Mouse (Mus musculus) splenic B cell, adult 2 months (primary cell): Measurements from ENCODE around the gene Acsm3.

Experiments used
- DNase-seq: peaks from one replicate; pipeline ENCODE4 v3.0.0-alpha.2; 2011; ENCODE audit warnings: low read depth, low spot score
- H3K27me3 ChIP-seq: 2 replicates; pipeline ENCODE4 v1.6.1; 2012; ENCODE audit warnings: mild to moderate bottlenecking, low read length, moderate library complexity, mixed read lengths; ENCODE audit not compliant: control insufficient read depth, poor library complexity, insufficient read depth, severe bottlenecking
- H3K36me3 ChIP-seq: 2 replicates; pipeline ENCODE4 v1.6.1; 2012; ENCODE audit warnings: mild to moderate bottlenecking, low read length, moderate library complexity, mixed read lengths; ENCODE audit not compliant: control insufficient read depth, poor library complexity, insufficient read depth, severe bottlenecking

Gene Acsm3

DNA sequence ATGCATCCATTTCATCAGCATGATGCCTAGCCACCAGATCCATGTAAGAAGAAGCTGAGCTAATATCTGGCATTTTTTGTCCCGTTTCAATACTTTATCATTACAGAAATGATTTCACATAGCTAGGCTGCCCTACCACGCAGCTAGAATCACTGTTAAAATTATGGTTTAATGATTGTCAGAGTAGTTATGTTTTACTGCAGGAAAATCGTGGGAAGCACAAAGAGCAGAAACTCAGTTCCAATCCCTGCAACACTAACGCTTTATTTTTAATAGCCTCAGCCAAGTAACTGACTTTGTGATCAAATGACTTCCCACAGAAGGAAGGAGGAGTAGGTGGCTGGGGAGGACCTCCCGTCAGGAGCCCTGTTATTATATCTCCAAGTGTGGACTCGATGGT, 6.3 kb downstream of the Acsm3 start:
- H3K36me3 ChIP-seq = no peaks in the 10 kb centered on the region
- DNase-seq = no peak

DNA sequence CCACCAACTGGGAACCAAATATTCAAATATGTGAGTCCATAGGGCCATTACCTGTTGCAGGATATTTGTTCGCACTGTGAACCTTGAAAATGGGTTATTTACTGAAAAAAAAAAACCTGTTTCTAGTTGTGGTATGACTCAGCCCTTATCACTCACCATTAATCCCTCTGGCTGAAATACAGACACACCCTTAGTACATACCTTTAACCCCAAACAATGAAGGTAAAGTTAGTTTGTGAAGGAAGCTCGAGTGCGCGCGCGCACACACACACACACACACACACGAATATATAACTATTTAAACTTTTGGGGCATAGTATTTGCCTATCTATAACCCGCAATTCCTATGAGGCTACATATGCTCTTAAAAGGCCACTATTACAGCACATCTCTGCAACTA, 9.2 kb downstream of the Acsm3 start:
- H3K36me3 ChIP-seq = no peaks in the 10 kb centered on the region
- H3K27me3 ChIP-seq = no peaks in the 10 kb centered on the region
- DNase-seq = no peak

More for the DNA sequence above, 6.3 kb downstream of the Acsm3 start:
- H3K27me3 ChIP-seq = no peaks in the 10 kb centered on the region

DNA sequence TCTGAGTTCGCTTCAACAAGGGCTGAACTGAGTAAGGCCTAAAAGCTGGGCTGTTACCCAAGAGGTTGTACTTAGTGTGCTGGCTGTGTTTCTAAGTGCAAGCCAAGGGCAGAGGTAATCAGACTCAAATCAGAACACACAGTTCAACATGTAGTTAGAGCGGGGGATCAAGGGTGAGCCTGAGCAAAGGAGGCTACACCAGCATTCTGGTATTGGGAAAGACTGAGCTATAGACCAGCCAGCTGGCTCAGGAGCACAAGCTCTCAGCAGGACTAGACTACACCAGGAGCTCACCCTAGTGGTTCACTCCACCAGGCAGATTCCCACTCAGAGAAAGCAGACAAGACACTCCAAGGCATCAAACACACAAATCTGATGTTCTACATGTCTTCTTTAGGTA, 22.7 kb downstream of the Acsm3 start:
- Histone ChIP-seq H3K36me3 (0 out of 2 replicates have a peak, but pooled peaks cover 3% of the 10 kb centered on the region), H3K27me3 (no peaks in the 10 kb centered on the region)
- no peak for DNase-seq

DNA sequence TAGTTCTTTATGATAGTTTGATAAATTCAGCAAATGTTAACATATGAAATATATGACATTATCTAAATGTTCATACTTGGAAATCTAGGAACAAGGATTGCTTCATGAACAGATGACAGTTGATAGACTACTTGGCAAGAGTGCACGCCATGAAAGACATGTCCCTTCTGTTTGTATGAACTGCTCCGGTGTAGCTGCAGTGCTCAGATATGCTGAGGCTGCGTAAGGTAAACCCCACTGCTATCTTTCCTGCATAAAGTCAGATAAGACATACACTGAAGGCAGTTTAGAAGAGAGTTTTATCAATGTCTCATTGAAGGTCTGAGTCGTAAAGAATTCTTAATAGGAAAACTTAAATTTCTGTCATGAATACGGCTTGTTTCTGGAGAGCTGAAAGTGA, 24.2 kb downstream of the Acsm3 start:
- Histone ChIP-seq H3K27me3 (no peaks in the 10 kb centered on the region), H3K36me3 (0 out of 2 replicates have a peak, but pooled peaks cover 3% of the 10 kb centered on the region)
- DNase-seq = no peak

- peak; percentile 62 for DNase-seq
- H3K27me3 ChIP-seq = no peaks in the 10 kb centered on the region
- H3K36me3 ChIP-seq = 0 out of 2 replicates have a peak, but pooled peaks cover 3% of the 10 kb centered on the region
Measured at GRCm38 (mm10) chr7:119789024-119789423, 28.3 kb downstream of the Acsm3 start.

DNA sequence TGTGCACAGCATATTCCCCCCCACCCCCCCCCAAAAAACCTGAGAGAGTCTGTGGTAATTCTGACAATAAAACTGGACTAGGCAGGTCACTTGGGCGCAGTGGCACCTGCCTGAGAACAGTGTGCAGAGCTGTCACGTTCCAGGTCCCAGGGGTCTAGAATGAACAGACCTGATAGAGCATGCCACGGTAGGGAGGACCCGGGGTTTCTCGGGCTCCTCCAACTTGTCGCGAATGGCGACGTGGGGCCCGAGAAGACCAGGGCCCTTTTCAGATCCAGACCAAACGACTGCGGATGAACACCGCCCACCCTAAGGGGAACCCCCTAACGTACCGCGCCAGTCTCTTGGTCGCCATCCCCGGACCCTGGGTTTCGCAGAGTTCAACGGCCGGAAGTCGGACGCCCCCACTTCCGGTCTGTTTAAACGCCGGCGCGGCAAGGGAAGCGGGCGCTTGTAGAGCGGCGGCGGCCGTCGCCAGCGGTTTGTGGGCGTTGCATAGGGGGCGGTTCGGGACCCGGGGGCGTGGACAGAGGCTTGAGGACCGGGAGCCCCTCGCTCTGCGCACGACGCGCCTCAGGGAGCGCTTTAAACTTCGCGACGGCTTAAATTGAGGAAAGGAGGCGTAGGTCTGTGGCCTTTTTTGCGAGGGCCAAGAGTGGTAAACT, 33.0 kb downstream of the Acsm3 start, which contains the start of the genes Rexo5 and Eri2:
Rexo5 (plus strand) TSS at position 421 of the 665 bp plus-strand sequence.
Eri2 (minus strand) TSS at position 473 of the 665 bp plus-strand sequence.
- H3K36me3 ChIP-seq = no peaks in the 10 kb centered on the region
- DNase-seq = peak; percentile 84
- no peaks in the 10 kb centered on the region for H3K27me3 ChIP-seq

DNA sequence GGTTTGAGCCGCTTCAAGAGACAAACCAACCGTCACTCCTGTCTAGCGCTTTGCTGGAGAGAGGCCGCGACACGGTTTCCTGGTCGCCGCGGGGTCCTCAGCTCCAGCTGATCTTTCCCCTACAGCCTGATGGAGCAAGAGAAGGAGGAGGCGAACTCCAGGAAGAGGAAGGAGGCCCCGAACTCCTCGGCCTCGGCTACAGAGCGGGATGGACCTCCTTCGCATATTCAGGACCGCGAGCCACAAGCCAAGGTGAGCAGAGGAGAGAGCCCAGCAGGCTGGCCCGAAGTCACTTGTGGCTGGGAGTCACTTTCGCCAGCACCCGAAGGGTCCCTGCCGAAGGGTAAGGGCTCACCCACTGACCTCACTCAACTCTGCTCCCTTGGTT, 33.5 kb downstream of the Acsm3 start:
- H3K27me3 ChIP-seq = no peaks in the 10 kb centered on the region
- DNase-seq = no peak

GRCm38 (mm10) chr7:119795311-119795710, 34.6 kb downstream of the Acsm3 start:
- no peaks in the 10 kb centered on the region for H3K36me3 ChIP-seq
- H3K27me3 ChIP-seq = no peaks in the 10 kb centered on the region
- no peak for DNase-seq

More for the DNA sequence above, 33.5 kb downstream of the Acsm3 start:
- H3K36me3 ChIP-seq = no peaks in the 10 kb centered on the region

DNA sequence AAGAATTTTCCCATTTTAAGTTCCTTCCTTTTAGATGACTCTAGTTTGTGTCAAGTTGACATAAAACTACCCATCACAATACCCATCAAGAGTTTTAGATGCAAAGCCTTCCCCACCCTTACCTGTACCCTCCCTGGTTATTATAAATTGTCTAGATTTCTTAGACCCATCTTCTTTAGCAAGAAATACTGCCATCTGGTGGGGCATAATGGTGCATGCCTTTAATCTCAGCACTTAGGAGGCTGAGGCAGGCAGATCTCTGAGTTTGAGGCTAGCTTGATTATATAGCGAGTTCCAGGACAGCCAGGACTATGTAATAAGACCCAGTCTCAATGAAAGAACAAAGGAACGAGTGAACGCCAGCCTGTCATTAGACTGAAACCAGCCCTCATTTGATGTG, 39.8 kb downstream of the Acsm3 start:
- DNase-seq = peak; percentile 50
- Histone ChIP-seq H3K27me3 (no peaks in the 10 kb centered on the region), H3K36me3 (no peaks in the 10 kb centered on the region)

DNA sequence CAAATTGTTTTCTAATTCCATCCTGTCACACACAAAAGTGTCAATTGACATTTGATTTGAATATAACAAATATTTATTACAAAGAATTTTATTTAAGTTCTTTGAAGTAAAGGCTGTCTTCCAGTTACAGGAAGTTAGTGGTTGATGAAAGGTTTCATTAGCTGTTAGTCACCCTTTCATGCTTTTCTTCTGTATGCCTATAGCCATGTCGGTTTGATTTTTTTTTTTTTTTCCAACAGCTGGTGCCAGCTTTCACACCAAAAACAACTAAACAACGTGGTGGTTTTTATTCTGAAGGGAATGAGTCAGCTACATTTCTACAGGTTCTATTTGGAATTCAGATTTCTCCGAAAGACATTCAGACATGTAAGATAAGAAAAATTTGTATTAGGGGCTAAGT, 40.3 kb downstream of the Acsm3 start:
- no peak for DNase-seq
- H3K27me3 ChIP-seq = no peaks in the 10 kb centered on the region
- no peaks in the 10 kb centered on the region for H3K36me3 ChIP-seq

DNA sequence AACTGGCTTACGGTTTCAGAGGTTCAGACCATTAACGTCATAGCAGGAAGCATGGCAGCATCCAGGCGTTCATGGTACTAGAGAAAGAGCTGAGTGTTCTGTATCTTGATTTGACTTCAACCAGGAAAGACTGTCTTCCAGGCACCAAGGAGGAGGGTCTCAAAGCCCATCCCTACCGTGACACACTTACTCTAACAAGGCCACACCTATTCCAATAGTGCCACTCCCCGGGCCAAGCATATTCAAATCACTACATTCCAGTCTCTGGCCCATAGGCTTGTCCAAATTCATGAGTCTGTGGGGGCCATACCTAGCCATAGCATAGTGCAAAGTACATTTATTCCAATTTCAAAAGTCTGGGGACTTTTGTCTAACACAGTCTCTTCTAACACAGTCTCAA, 46.7 kb downstream of the Acsm3 start:
- peaks cover 2% of the 10 kb centered on the region; the same call in 1 of the 2 replicates for H3K36me3 ChIP-seq
- DNase-seq = no peak
- H3K27me3 ChIP-seq = no peaks in the 10 kb centered on the region

- H3K27me3 ChIP-seq = no peaks in the 10 kb centered on the region
- DNase-seq = no peak
- H3K36me3 ChIP-seq = peaks cover 2% of the 10 kb centered on the region; the same call in 1 of the 2 replicates
Measured at GRCm38 (mm10) chr7:119808723-119809122, 48.0 kb downstream of the Acsm3 start.

- Histone ChIP-seq H3K36me3 (no peaks in the 10 kb centered on the region), H3K27me3 (no peaks in the 10 kb centered on the region; the same call in 1 of the 2 replicates)
- no peak for DNase-seq
Measured at GRCm38 (mm10) chr7:119835371-119835770, 74.6 kb downstream of the Acsm3 start.

DNA sequence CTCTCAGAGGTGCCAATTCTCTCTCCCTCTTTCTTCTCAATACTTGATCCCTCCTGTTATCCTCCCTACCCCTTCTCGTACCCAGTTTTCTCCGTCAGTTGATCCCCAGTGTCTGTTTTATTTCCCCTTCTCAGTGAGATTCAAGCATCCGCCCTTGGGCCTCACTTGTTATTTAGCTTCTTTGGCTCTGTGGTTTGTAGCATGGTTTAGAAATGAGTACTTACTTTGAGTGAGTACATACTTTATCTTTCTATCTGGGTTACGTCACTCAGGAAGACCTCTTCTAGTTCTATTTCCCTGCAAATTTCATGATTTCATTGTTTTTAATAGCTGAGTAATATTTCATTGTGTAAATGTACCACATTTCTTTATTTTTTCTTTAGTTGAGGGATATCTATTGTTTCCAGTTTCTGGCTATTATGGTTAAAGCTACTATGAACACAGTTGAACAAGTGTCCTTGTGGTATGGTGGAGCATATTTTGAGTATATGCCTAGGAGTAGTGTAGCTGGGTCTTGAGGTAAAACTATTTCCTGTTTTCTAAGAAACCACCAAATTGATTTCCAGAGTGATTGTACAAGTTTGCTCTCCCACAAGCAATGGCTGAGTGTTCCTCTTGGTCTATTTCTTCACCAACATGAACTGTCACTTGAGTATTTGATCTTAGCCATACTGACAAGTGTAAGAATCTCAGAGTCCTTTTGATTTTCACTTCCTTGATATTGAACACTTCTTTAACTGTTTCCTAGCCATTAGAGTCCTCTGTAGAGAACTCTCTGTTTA, 75.5 kb downstream of the Acsm3 start:
- DNase-seq = no peak
- Histone ChIP-seq H3K27me3 (no peaks in the 10 kb centered on the region; the same call in 1 of the 2 replicates), H3K36me3 (no peaks in the 10 kb centered on the region)
